13 mouse cellular contexts compared by ENCODE assay signal in the genomic region with DNA sequence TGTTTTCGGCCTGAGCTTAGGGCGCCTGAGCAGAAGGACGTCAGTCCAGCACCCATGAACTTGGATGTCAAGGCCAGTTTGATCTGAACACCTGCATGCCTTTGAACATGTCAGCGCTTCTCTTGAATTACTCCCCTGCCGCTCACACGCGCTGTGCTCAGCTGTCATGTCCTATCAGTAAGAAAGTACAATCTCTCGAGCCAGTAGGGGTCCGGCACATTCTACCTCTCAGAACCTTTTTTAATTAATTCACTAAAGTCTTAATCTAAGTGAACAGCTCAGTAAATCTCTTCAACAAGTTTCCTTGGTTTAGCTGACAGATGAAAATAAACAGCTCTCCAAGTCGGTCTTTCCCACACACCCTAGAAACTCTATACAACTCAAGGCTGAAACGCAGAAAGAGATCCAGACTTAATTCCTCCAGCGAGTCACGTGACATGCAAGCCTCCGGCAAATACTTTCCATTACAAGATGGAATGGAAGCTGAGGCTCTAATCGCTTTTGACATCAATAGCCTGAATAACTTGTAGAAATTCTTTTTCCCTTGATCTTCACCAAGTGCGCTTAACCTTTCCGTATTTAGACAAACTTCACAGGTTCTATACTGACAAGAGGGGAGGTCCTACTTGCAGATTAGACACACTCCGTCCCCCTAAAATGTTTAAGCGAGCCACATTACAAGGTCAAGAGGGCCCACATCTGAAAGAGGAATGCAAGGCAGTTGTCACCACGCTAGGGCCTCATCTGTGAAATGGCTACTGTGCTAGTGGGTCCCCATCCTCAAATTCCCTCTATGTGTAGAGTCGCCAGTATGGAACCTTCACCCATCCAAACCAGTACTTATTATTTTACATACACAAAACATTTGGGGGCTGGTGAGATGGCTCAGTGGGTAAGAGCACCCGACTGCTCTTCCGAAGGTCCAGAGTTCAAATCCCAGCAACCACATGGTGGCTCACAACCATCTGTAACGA. TPM values are rescaled to one million over a fixed set of nuclear protein-coding genes. Genes with fewer than 3 reads are reported as not detected.
DNase-seq lines count a peak whose midpoint lies in the region; ATAC-seq and TF ChIP-seq lines count a peak whose summit lies in the region.
"Had no signal": no experiment of that assay in that cellular context is flagged by ENCODE, and none has a peak within 500 bp of the region (broad histone marks: within the 10 kb centered on the region; RNA-seq: fewer than 3 reads in every experiment).

No protein-coding gene starts in this region.

- TF ChIP-seq CTCF in lung, postnatal 0 days (IDR thresholded peaks at IDR 0.05) = no peak

- H3K27me3 ChIP-seq in heart, embryonic 14.5 days (ENCODE audit: control insufficient read depth, insufficient read depth, low read length) = no peaks in the 10 kb centered on the region
- no peaks in the 10 kb centered on the region for H3K27me3 ChIP-seq in lung, postnatal 0 days (replicated peaks; ENCODE audit: insufficient read depth, low read length)
- H3K27me3 ChIP-seq in embryonic facial prominence, embryonic 11.5 days (ENCODE audit: control insufficient read depth, insufficient read depth, low read length) = no peaks in the 10 kb centered on the region
- H3K27me3 ChIP-seq in limb, embryonic 14.5 days (ENCODE audit: control insufficient read depth, insufficient read depth, low read length) = no peaks in the 10 kb centered on the region
- no peaks in the 10 kb centered on the region for H3K27me3 ChIP-seq in forebrain, embryonic 10.5 days (ENCODE audit: poor library complexity, severe bottlenecking)
- H3K27me3 ChIP-seq: liver, embryonic 13.5 days had no signal

- no peak overlapping the region for H3K9ac ChIP-seq in heart, embryonic 14.5 days (ENCODE audit: low read length)
- H3K9ac ChIP-seq in lung, postnatal 0 days (replicated peaks; ENCODE audit: low read depth) = no peak overlapping the region
- no peak overlapping the region for H3K9ac ChIP-seq in embryonic facial prominence, embryonic 11.5 days (replicated peaks; ENCODE audit: low read length)
- H3K9ac ChIP-seq in limb, embryonic 14.5 days (ENCODE audit: low read depth, low read length, severe bottlenecking) = no peak overlapping the region
- H3K9ac ChIP-seq: liver, embryonic 13.5 days had no signal

- peak overlapping the region; percentile 29 to 56; a peak in 3 of 4 replicates for H3K27ac ChIP-seq in heart, embryonic 14.5 days (replicated peaks in 1 of 2; ENCODE audit: control insufficient read depth in 1 of 2, insufficient read depth in 1 of 2, low read depth in 2 of 2, low read length in 2 of 2)
- no peak overlapping the region for H3K27ac ChIP-seq in lung, postnatal 0 days (ENCODE audit: low read length)
- H3K27ac ChIP-seq in embryonic facial prominence, embryonic 11.5 days (replicated peaks; ENCODE audit: low read depth, low read length) = no peak overlapping the region
- H3K27ac ChIP-seq in limb, embryonic 14.5 days (replicated peaks; ENCODE audit: low read depth, low read length) = peak overlapping the region; percentile 46; the same call in 1 of the 2 replicates
- H3K27ac ChIP-seq in forebrain, embryonic 10.5 days = no peak overlapping the region
- H3K27ac ChIP-seq: liver, embryonic 13.5 days had no signal

- no peak for TF ChIP-seq EP300 in lung, postnatal 0 days (IDR thresholded peaks at IDR 0.05)

- H3K36me3 ChIP-seq in heart, embryonic 14.5 days (ENCODE audit: control insufficient read depth, insufficient read depth, low read length) = no peaks in the 10 kb centered on the region
- H3K36me3 ChIP-seq in lung, postnatal 0 days (ENCODE audit: insufficient read depth, low read length) = no peaks in the 10 kb centered on the region
- H3K36me3 ChIP-seq in embryonic facial prominence, embryonic 11.5 days (replicated peaks; ENCODE audit: control insufficient read depth, insufficient read depth, low read depth, low read length) = no peaks in the 10 kb centered on the region
- H3K36me3 ChIP-seq in limb, embryonic 14.5 days (ENCODE audit: control insufficient read depth, insufficient read depth, low read length) = no peaks in the 10 kb centered on the region
- H3K36me3 ChIP-seq in forebrain, embryonic 10.5 days (replicated peaks) = no peaks in the 10 kb centered on the region
- H3K36me3 ChIP-seq: liver, embryonic 13.5 days had no signal

- no peak overlapping the region for H3K4me3 ChIP-seq in heart, embryonic 14.5 days (ENCODE audit: control insufficient read depth in 1 of 2, insufficient read depth in 1 of 2, low read depth in 1 of 2, low read length in 2 of 2)
- no peak overlapping the region for H3K4me3 ChIP-seq in lung, postnatal 0 days (ENCODE audit: low read depth, low read length)
- H3K4me3 ChIP-seq in embryonic facial prominence, embryonic 11.5 days (ENCODE audit: low read depth, low read length) = no peak overlapping the region
- H3K4me3 ChIP-seq in limb, embryonic 14.5 days (replicated peaks; ENCODE audit: low read length) = no peak overlapping the region
- no peak overlapping the region for H3K4me3 ChIP-seq in forebrain, embryonic 10.5 days
- H3K4me3 ChIP-seq: liver, embryonic 13.5 days had no signal

- peak overlapping the region; percentile 26 for H3K4me2 ChIP-seq in heart, embryonic 14.5 days (ENCODE audit: low read length)
- H3K4me2 ChIP-seq in lung, postnatal 0 days (replicated peaks; ENCODE audit: low read depth, low read length) = no peak overlapping the region
- no peak overlapping the region for H3K4me2 ChIP-seq in embryonic facial prominence, embryonic 11.5 days (ENCODE audit: low read depth, low read length)
- no peak overlapping the region for H3K4me2 ChIP-seq in limb, embryonic 14.5 days (replicated peaks; ENCODE audit: low read depth, low read length, severe bottlenecking)

- TF ChIP-seq POLR2A in limb, embryonic 14.5 days (IDR thresholded peaks at IDR 0.05; ENCODE audit: borderline replicate concordance, extremely low read depth, insufficient read depth, insufficient read length) = no peak

- 0 out of 2 replicates have a peak, but pooled peaks cover 3% of the 10 kb centered on the region for H3K9me3 ChIP-seq in heart, embryonic 14.5 days (ENCODE audit: control insufficient read depth, low read length)
- no peaks in the 10 kb centered on the region for H3K9me3 ChIP-seq in lung, postnatal 0 days (ENCODE audit: low read length)
- H3K9me3 ChIP-seq in embryonic facial prominence, embryonic 11.5 days (replicated peaks; ENCODE audit: control insufficient read depth, low read length) = no peaks in the 10 kb centered on the region
- H3K9me3 ChIP-seq in limb, embryonic 14.5 days (ENCODE audit: control insufficient read depth, low read length) = no peaks in the 10 kb centered on the region
- peaks cover 2% of the 10 kb centered on the region; the same call in 1 of the 2 replicates for H3K9me3 ChIP-seq in forebrain, embryonic 10.5 days
- H3K9me3 ChIP-seq: liver, embryonic 13.5 days had no signal

- ATAC-seq in heart, embryonic 14.5 days (ENCODE audit: insufficient number of reproducible peaks, insufficient read depth, low FRiP score, low read depth) = no peak
- no peak for ATAC-seq in lung, postnatal 0 days
- peak; percentile 77 for ATAC-seq in embryonic facial prominence, embryonic 11.5 days (replicated peaks; ENCODE audit: insufficient number of reproducible peaks, low FRiP score, low TSS enrichment, low read depth)
- ATAC-seq in limb, embryonic 14.5 days (ENCODE audit: low FRiP score, low read depth) = no peak
- ATAC-seq: intestine, embryonic 16.5 days had no signal

- peaks cover 2 to 7% of the 10 kb centered on the region in 2 experiments; a peak in 3 of 4 replicates for H3K4me1 ChIP-seq in heart, embryonic 14.5 days (ENCODE audit: control insufficient read depth in 2 of 2, insufficient read depth in 2 of 2, low read length in 2 of 2)
- H3K4me1 ChIP-seq in lung, postnatal 0 days (ENCODE audit: insufficient read depth, low read depth, low read length) = no peaks in the 10 kb centered on the region
- no peaks in the 10 kb centered on the region for H3K4me1 ChIP-seq in embryonic facial prominence, embryonic 11.5 days (ENCODE audit: control insufficient read depth, insufficient read depth, low read length)
- H3K4me1 ChIP-seq in limb, embryonic 14.5 days (ENCODE audit: control insufficient read depth, insufficient read depth, low read length) = 0 out of 2 replicates have a peak, but pooled peaks cover 5% of the 10 kb centered on the region
- peaks cover 14% of the 10 kb centered on the region for H3K4me1 ChIP-seq in forebrain, embryonic 10.5 days

- no peak for DNase-seq in heart, adult 9 months (ENCODE audit: low spot score in 2 of 2)
- DNase-seq in lung, postnatal 0 days (ENCODE audit: low spot score) = peak; percentile 26
- no peak for DNase-seq in lung, postnatal 36 days
- peak; percentile 77 for DNase-seq in embryonic facial prominence, embryonic 11.5 days (ENCODE audit: low spot score)
- DNase-seq in limb, embryonic 14.5 days (ENCODE audit: low spot score) = peak; percentile 31
- DNase-seq in forebrain, embryonic 10.5 days (ENCODE audit: extremely low spot score, low spot score) = no peak
- DNase-seq in cerebellum, adult 18-20 months = no peak
- DNase-seq: adrenal gland, postnatal 25 days; cerebellum, adult 11-12 months; liver, embryonic 13.5 days; spleen, adult 18-20 months had no signal

- 41% methylated on average over 24 of the region's 24 CpGs for WGBS in heart, embryonic 14.5 days
- WGBS in lung, postnatal 0 days = 60% methylated on average over 23 of the region's 24 CpGs
- WGBS in embryonic facial prominence, embryonic 11.5 days = 51% methylated on average over 23 of the region's 24 CpGs
- 67% methylated on average over 24 of the region's 24 CpGs for WGBS in limb, embryonic 14.5 days
- WGBS in forebrain, embryonic 10.5 days = 77% methylated on average over 24 of the region's 24 CpGs

RNA-seq across cellular contexts. Expression of gene Pogz, which starts 17.6 kb away (rescaled TPM):
- 12.8 and 14.5 TPM in 2 replicates for polyA plus RNA-seq in heart, embryonic 14.5 days (2014; fragmentation: Nextera tagmentation; extraction: Ambion mirVana)
- 6.8 and 8.1 TPM in 2 replicates for polyA plus RNA-seq in lung, postnatal 0 days (2015; fragmentation: Nextera tagmentation; extraction: Ambion mirVana)
- polyA plus RNA-seq in embryonic facial prominence, embryonic 11.5 days (2014; fragmentation: Nextera tagmentation; extraction: Ambion mirVana) = 20.1 and 21.5 TPM in 2 replicates
- polyA plus RNA-seq in limb, embryonic 14.5 days (2012; rRNA removed) = 45.8 and 60.1 TPM in 2 replicates
- polyA plus RNA-seq in limb, embryonic 14.5 days (2014; fragmentation: Nextera tagmentation; extraction: Ambion mirVana) = 19.6 and 20.7 TPM in 2 replicates
- 18.5 and 20.3 TPM in 2 replicates for polyA plus RNA-seq in forebrain, embryonic 10.5 days (2016; fragmentation: Nextera tagmentation; extraction: Ambion mirVana)

RNA-seq across cellular contexts. Expression of gene Cgn, which starts 33.4 kb away (rescaled TPM):
- polyA plus RNA-seq in heart, embryonic 14.5 days (2014; fragmentation: Nextera tagmentation; extraction: Ambion mirVana) = 0.78 and 1.1 TPM in 2 replicates
- 29.6 and 37.6 TPM in 2 replicates for polyA plus RNA-seq in lung, postnatal 0 days (2015; fragmentation: Nextera tagmentation; extraction: Ambion mirVana)
- 3.3 and 4.5 TPM in 2 replicates for polyA plus RNA-seq in embryonic facial prominence, embryonic 11.5 days (2014; fragmentation: Nextera tagmentation; extraction: Ambion mirVana)
- 3.4 and 4.6 TPM in 2 replicates for polyA plus RNA-seq in limb, embryonic 14.5 days (2012; rRNA removed)
- 7.5 and 8.0 TPM in 2 replicates for polyA plus RNA-seq in limb, embryonic 14.5 days (2014; fragmentation: Nextera tagmentation; extraction: Ambion mirVana)
- 9.1 and 10.3 TPM in 2 replicates for polyA plus RNA-seq in forebrain, embryonic 10.5 days (2016; fragmentation: Nextera tagmentation; extraction: Ambion mirVana)

Comparison
In these comparisons a context has a peak if more than half of its experiments do, and no peak if none do; other contexts are left out.
1. DNase-seq: peak in lung, postnatal 0 days (single experiment), embryonic facial prominence, embryonic 11.5 days (single experiment) and limb, embryonic 14.5 days (single experiment); none in heart, adult 9 months (0 of 2), lung, postnatal 36 days (single experiment), forebrain, embryonic 10.5 days (single experiment) and cerebellum, adult 18-20 months (0 of 2).
2. H3K27ac ChIP-seq: peak in heart, embryonic 14.5 days (2 of 2) and limb, embryonic 14.5 days (single experiment); none in lung, postnatal 0 days (single experiment), embryonic facial prominence, embryonic 11.5 days (single experiment) and forebrain, embryonic 10.5 days (single experiment).